Mouse (Mus musculus) stomach, embryonic 15.5 days (tissue): ENCODE measurements at regions not wholly inside any gene's neighbourhood (a gene's known extent, or its start where the extent isn't known, plus 50 kb on each side); places are given as distances from the start of the nearest gene placed in this dataset.
"Not testable (repeated sequence)": the region's sequence is repeated elsewhere in the genome, so short reads cannot be mapped to it uniquely, and the experiment has no call there.

Source experiments
- ATAC-seq: fragments of 200-750 bp; cut with Nextera tagmentation; 2 replicates; pipeline ENCODE4 v1.8.0; 2017; ENCODE audit warnings: low read depth, moderate number of reproducible peaks, moderate TSS enrichment; ENCODE audit not compliant: insufficient read depth, low FRiP score
- H3K27ac ChIP-seq: fragments of 300-500 bp; sonication (generic); 2 replicates; pipeline ENCODE4 v1.5.1; 2015; ENCODE audit warnings: mild to moderate bottlenecking, inconsistent platforms
- H3K27me3 ChIP-seq: fragments of 300-500 bp; sonication (generic); replicated peaks from 2 replicates; pipeline ENCODE4 v1.6.1; 2015; ENCODE audit warnings: inconsistent platforms
- H3K36me3 ChIP-seq: fragments of 300-500 bp; sonication (generic); 2 replicates; pipeline ENCODE4 v1.6.1; 2015; ENCODE audit warnings: inconsistent platforms
- H3K4me1 ChIP-seq: fragments of 300-500 bp; sonication (generic); 2 replicates; pipeline ENCODE4 v1.6.1; 2015; ENCODE audit warnings: inconsistent platforms
- H3K4me2 ChIP-seq: fragments of 300-500 bp; sonication (generic); 2 replicates; pipeline ENCODE4 v1.6.1; 2015; ENCODE audit warnings: mild to moderate bottlenecking, inconsistent platforms
- H3K4me3 ChIP-seq: fragments of 300-500 bp; sonication (generic); replicated peaks from 2 replicates; pipeline ENCODE4 v1.5.1; 2015; ENCODE audit warnings: inconsistent platforms
- H3K9ac ChIP-seq: fragments of 300-500 bp; sonication (generic); 2 replicates; pipeline ENCODE4 v1.6.1; 2015; ENCODE audit warnings: inconsistent platforms
- H3K9me3 ChIP-seq: fragments of 300-500 bp; sonication (generic); 2 replicates; pipeline ENCODE4 v1.6.1; 2016; ENCODE audit warnings: inconsistent platforms
- WGBS: fragments of 180-500 bp; shearing (Covaris S2); methylation state at CpG from one replicate; pipeline ENCODE4 v1.1.7; 2015; 5-methylcytosine and 5-hydroxymethylcytosine counted together

DNA sequence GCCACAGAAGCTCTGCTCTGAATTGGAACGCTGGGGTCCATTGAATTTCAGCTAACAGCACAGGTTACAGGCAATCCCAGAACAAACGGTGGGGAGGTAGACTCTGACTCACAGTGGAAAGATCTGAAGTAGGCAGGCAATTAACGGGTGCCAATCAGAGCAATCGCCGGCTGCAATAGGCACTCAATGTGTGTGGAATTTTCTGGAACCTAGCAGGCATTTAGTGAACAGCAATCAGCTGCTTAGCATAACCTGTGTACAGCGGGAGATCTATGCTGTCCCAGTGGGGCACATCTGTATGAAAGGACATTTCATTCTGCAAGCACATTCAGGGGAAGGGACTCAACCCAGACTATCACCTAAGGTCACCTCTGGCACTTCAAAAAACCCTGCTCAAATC is 213.4 kb downstream of the 1810013L24Rik start:
- Histone ChIP-seq H3K4me2 (no peak overlapping the region), H3K27ac (no peak overlapping the region), H3K36me3 (no peaks in the 10 kb centered on the region), H3K4me3 (no peak overlapping the region), H3K9me3 (no peaks in the 10 kb centered on the region), H3K4me1 (no peaks in the 10 kb centered on the region), H3K27me3 (no peaks in the 10 kb centered on the region), H3K9ac (no peak overlapping the region)
- ATAC-seq = no peak
- 76% methylated on average over 6 of the region's 6 CpGs for WGBS

DNA sequence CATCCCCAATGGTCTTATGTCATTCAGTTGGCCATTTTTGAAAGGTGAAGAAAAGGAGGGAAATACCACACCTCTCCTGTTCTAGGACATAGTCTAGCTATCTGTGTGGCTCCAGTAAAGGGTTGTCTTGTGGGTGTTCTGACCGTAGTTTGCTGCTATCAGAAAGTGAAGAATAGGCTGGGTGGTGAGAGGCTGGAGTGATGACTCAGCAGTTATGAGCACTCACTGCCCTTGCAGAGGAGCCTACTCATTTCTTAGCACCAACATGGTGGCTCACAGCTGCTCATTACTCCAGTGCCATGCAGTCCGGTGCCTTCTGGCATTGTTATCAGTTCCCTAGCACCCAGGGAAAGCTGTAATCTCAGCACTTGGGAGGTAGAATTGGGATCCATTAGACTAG is 217.0 kb downstream of the 1810013L24Rik start:
- no peaks in the 10 kb centered on the region for H3K36me3 ChIP-seq
- H3K9me3 ChIP-seq = no peaks in the 10 kb centered on the region
- no peak overlapping the region for H3K9ac ChIP-seq
- WGBS = 81% methylated on average over 2 of the region's 2 CpGs
- H3K27ac ChIP-seq = no peak overlapping the region
- H3K4me1 ChIP-seq = no peaks in the 10 kb centered on the region
- H3K4me3 ChIP-seq = no peak overlapping the region
- no peaks in the 10 kb centered on the region for H3K27me3 ChIP-seq
- ATAC-seq = no peak
- H3K4me2 ChIP-seq = no peak overlapping the region

DNA sequence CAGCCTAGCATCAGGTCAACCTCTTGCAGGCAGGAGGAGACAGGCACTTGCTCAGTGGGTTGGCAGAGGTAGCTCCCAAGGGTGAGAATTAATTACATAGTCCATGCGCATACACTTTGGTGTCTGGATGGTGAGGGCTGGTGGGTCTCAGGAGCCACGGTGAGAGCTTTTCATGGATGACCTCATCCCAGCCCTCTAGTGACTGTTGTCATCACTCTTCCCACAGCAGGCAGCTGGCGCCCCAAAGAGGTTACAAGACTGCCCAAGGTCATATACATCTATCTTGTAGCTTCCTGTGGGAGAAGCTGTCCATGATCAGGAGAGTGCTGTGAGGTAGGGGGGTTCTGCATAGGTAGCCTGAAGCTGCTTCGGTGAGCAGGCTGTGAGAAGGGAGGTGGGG is 224.5 kb downstream of the 1810013L24Rik start:
- no peak for ATAC-seq

DNA sequence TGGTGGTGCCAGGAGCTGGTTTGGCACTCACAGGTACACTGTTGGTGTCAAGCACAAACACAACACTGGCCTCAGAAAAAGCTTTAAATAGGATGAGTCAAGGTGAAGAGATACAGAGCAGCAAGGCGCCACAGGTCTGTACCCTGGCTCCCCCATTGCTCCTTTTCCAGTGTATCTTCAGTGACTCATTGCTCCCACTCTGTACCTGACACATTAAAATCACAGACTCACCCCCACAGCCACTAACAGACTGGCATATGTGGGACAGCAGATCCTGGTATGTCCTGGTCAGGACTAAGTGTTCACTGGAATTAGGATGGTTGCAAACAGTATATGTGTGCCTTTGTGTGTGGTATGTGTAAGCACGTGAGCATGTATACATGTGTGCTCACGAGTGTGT is 226.5 kb downstream of the 1810013L24Rik start:
- no peaks in the 10 kb centered on the region for H3K9me3 ChIP-seq
- no peak for ATAC-seq
- 75% methylated on average over 3 of the region's 3 CpGs for WGBS

More for the DNA sequence above, 224.5 kb downstream of the 1810013L24Rik start:
- H3K9me3 ChIP-seq = no peaks in the 10 kb centered on the region
- no peak overlapping the region for H3K9ac ChIP-seq
- H3K27me3 ChIP-seq = no peaks in the 10 kb centered on the region
- 52% methylated on average over 4 of the region's 4 CpGs for WGBS
- H3K36me3 ChIP-seq = no peaks in the 10 kb centered on the region
- no peaks in the 10 kb centered on the region for H3K4me1 ChIP-seq
- H3K27ac ChIP-seq = no peak overlapping the region
- no peak overlapping the region for H3K4me2 ChIP-seq
- no peak overlapping the region for H3K4me3 ChIP-seq

DNA sequence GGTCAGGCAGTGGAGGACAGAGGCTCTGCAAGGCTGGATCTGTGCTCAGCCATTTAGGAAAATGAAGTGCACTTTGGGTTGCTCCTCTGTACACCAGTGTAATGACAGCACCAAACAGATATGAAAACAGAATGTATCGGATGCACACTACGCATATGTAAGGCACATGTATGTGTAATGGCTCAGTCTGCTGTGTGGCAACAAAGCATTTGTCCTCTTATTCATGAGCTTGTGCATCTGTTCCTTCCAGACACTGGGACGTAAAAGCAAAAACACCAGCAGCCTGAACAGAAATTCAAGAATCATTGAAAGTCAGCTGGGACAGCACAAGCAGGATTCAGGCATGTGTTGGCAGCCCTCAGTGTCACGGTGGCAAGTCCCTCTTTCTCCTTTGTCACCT is 241.6 kb downstream of the 1810013L24Rik start:
- Histone ChIP-seq H3K4me3 (no peak overlapping the region), H3K4me1 (no peaks in the 10 kb centered on the region), H3K9ac (no peak overlapping the region), H3K27ac (no peak overlapping the region), H3K27me3 (no peaks in the 10 kb centered on the region), H3K36me3 (no peaks in the 10 kb centered on the region), H3K4me2 (no peak overlapping the region), H3K9me3 (no peaks in the 10 kb centered on the region)
- WGBS = 80% methylated on average over 4 of the region's 4 CpGs
- ATAC-seq = no peak

More for the DNA sequence above, 226.5 kb downstream of the 1810013L24Rik start:
- H3K4me2 ChIP-seq = no peak overlapping the region
- no peaks in the 10 kb centered on the region for H3K36me3 ChIP-seq
- H3K9ac ChIP-seq = no peak overlapping the region
- H3K4me3 ChIP-seq = no peak overlapping the region
- no peak overlapping the region for H3K27ac ChIP-seq
- H3K27me3 ChIP-seq = no peaks in the 10 kb centered on the region
- no peaks in the 10 kb centered on the region for H3K4me1 ChIP-seq

DNA sequence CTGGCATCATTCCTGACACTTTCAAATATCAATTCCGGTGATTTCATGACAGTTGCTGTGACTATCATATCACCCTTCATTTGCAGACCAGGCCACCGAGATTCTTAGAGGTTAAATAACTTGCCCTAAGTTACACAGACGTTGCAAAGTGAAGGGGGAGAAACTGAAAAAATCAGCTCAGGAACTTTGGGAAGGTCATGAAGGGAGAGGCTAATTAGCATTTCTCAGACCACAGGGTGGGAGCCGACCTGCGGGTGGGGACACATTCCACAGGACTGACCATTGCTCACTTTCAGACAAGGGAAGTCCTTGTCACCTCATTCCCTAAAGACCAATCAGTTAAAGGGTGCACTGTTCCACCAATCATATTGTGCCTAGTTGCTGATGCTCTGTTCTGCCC is 242.1 kb downstream of the 1810013L24Rik start:
- not testable (repeated sequence) for H3K27me3 ChIP-seq, H3K9ac ChIP-seq, H3K27ac ChIP-seq, ATAC-seq, H3K4me1 ChIP-seq, H3K4me2 ChIP-seq, H3K9me3 ChIP-seq, H3K36me3 ChIP-seq, H3K4me3 ChIP-seq
- WGBS = 72% methylated on average over 5 of the region's 5 CpGs

DNA sequence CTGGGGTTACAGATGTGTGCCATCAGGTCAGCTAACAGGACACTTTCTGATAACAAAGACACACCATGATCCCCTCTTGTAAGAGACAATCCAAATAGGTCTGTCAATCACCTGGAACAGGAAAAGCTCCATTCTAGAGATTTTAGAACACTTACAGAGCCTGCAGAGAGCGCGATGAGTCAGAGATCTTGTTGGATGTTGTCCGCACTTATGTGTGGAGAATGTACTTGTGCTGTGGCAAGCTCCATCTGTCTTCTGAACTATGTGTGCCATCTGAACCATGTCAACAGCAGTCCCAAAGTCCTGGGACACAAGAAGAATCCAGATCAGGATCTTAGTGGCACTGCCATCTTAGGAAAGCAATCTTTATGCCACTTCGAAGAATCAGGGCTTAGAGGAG is 244.4 kb downstream of the 1810013L24Rik start:
- no peak overlapping the region for H3K4me3 ChIP-seq
- H3K9me3 ChIP-seq = no peaks in the 10 kb centered on the region
- no peaks in the 10 kb centered on the region for H3K36me3 ChIP-seq
- no peak for ATAC-seq
- H3K9ac ChIP-seq = no peak overlapping the region
- H3K4me2 ChIP-seq = no peak overlapping the region
- no peak overlapping the region for H3K27ac ChIP-seq
- H3K4me1 ChIP-seq = no peaks in the 10 kb centered on the region
- WGBS = 90% methylated on average over 4 of the region's 4 CpGs
- H3K27me3 ChIP-seq = no peaks in the 10 kb centered on the region

DNA sequence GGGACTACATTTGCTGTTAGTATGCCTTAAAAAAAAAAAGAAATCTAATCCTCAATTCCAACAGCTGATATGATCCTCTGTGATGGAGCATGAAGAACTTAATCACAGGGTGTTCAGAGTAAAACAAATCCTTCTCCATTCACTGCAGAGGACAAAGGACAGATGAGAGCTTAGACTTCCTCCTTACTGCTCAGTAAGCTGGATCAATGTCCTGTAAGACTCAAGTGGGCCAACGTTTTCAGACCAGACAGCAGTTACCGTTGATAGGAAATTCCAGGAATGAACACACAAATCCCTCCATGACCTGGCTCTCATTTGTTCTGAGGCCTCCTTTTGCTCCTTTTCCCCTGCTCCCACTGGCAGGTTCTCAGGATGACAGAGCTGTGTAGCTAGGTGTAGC is 247.6 kb downstream of the 1810013L24Rik start:
- Histone ChIP-seq H3K27me3 (no peaks in the 10 kb centered on the region), H3K4me1 (no peaks in the 10 kb centered on the region), H3K27ac (no peak overlapping the region), H3K4me3 (no peak overlapping the region), H3K9me3 (no peaks in the 10 kb centered on the region), H3K36me3 (no peaks in the 10 kb centered on the region), H3K4me2 (no peak overlapping the region), H3K9ac (no peak overlapping the region)
- ATAC-seq = no peak
- 76% methylated on average over 2 of the region's 2 CpGs for WGBS

DNA sequence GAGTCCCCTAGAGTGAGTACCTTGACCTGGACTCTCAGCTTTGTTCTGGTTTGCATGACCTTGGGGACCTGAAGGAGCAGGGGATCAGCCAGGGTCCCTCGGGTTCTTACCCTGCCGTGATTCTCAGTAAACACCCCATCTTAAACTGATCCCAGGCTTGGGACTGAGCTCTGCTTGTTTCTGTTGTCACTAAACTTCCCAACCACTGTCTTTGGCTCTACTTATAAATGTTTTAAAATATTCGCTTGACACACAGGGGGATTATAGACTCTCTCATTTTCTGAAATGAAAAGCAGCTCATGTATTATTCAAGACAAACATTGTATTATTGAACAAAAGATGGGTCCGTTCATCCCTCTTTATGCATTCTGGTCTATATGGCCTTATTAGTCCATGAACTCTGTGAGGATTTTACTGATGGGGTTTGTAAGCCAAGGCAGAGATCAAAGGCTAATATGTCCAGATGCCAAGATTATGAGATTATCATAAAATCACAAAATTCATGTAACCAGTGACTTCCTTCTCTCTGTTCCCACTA is 248.6 kb downstream of the 1810013L24Rik start:
- Histone ChIP-seq H3K9ac (no peak overlapping the region), H3K4me2 (no peak overlapping the region), H3K27ac (no peak overlapping the region), H3K27me3 (no peaks in the 10 kb centered on the region), H3K4me1 (no peaks in the 10 kb centered on the region), H3K9me3 (no peaks in the 10 kb centered on the region), H3K4me3 (no peak overlapping the region), H3K36me3 (no peaks in the 10 kb centered on the region)
- WGBS = 79% methylated on average over 4 of the region's 4 CpGs
- no peak for ATAC-seq

DNA sequence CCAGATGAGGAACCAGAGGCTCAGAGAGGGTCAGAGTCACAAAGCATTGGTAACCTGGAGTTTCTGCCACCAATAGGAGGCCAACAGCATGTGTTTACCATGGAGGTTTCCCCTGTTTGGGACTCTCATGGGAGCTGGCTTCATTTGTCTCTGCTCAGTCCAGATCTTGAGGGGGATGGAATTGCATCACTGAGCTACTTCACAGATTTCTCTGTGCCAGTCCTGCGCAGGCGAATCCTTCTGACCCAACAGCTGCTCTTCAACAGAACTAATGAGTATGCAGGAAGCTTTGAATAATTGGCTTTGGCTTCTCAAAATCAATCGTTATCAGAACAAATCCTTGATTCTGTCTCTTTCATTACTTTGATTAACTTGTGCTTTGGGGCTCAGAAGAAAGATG is 253.1 kb downstream of the 1810013L24Rik start:
- Histone ChIP-seq H3K36me3 (no peaks in the 10 kb centered on the region), H3K9ac (no peak overlapping the region), H3K9me3 (no peaks in the 10 kb centered on the region), H3K4me3 (no peak overlapping the region), H3K4me1 (no peaks in the 10 kb centered on the region), H3K27ac (no peak overlapping the region), H3K27me3 (no peaks in the 10 kb centered on the region), H3K4me2 (no peak overlapping the region)
- WGBS = 87% methylated on average over 3 of the region's 3 CpGs
- ATAC-seq = no peak

DNA sequence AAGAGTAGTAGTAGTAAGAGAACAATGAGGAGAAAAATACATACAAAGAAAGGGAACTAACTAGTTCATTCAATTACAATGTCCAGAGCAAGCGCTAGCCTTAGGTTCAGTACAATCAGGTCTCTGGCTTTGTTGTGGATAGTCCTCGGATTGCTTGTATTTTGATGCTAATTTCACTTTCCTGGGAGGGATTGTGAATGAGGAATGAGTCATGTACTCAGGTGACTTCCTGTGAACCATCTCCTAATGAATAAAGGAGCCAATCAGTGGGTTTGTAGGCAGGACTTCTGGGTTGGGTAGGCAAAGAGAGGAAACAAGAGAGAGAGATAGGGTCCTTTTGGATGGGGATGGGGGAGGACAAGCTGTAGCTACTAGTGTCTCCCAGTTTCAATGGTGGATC is 253.8 kb downstream of the 1810013L24Rik start:
- ATAC-seq = no peak
- H3K36me3 ChIP-seq = no peaks in the 10 kb centered on the region
- no peak overlapping the region for H3K4me3 ChIP-seq
- no peaks in the 10 kb centered on the region for H3K4me1 ChIP-seq
- no peak overlapping the region for H3K9ac ChIP-seq
- no peaks in the 10 kb centered on the region for H3K9me3 ChIP-seq
- no peak overlapping the region for H3K4me2 ChIP-seq
- WGBS = 75% methylated on average over 2 of the region's 2 CpGs
- no peak overlapping the region for H3K27ac ChIP-seq
- H3K27me3 ChIP-seq = no peaks in the 10 kb centered on the region

DNA sequence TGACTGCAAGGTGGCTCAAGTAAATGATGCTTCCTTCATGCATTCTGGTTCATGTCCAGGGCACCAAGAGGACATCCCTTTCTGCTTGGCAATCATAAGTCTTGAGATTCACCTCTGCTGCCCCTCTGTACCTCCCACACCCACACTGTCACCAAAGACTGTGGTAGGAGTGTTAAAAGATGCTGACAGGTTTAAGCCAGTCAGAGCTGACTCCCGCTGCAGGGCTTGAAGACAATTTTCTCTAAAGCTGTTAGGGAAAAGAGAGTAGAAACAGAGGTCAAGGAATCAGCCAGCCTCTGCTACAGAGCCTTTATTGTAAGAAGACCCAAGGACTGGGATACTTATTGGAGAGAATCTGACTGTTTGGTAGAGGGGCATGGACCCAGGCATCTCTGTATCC is 254.7 kb downstream of the 1810013L24Rik start:
- H3K27me3 ChIP-seq = no peaks in the 10 kb centered on the region
- H3K4me1 ChIP-seq = no peaks in the 10 kb centered on the region
- H3K4me2 ChIP-seq = no peak overlapping the region
- H3K9ac ChIP-seq = no peak overlapping the region
- 76% methylated on average over 1 of the region's 1 CpGs for WGBS
- H3K36me3 ChIP-seq = no peaks in the 10 kb centered on the region
- H3K4me3 ChIP-seq = no peak overlapping the region
- H3K9me3 ChIP-seq = no peaks in the 10 kb centered on the region
- no peak for ATAC-seq
- no peak overlapping the region for H3K27ac ChIP-seq

DNA sequence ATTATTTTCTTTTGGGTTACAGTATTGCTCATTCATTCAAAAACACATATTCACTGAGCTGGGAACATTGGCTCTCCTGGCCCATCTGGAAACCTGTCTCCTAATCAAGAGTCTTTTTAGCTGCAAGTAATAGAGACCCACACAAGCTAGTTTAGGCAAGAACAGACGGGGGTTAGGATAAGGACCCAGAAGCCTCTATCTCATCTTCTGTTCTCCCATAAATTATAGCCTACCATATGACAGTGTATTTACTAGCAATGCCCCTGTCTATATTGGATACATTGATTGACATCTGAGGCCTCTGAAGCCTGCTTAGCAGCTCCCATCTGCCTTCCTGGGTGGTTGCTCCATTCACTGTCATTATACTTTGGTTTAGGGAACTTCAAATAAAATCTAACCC is 255.2 kb downstream of the 1810013L24Rik start:
- no peak overlapping the region for H3K27ac ChIP-seq

More for the DNA sequence above, 255.2 kb downstream of the 1810013L24Rik start:
- Histone ChIP-seq H3K36me3 (no peaks in the 10 kb centered on the region), H3K27me3 (no peaks in the 10 kb centered on the region), H3K4me3 (no peak overlapping the region), H3K4me2 (no peak overlapping the region), H3K9ac (no peak overlapping the region), H3K4me1 (no peaks in the 10 kb centered on the region), H3K9me3 (no peaks in the 10 kb centered on the region)
- no peak for ATAC-seq
- WGBS = 69% methylated on average over 1 of the region's 1 CpGs
